Mouse (Mus musculus) bone marrow, adult 2 months (tissue): Measurements from ENCODE around the gene Slc38a6.

Source experiments
- CTCF ChIP-seq: fragments of 200-500 bp; IDR thresholded peaks from 2 replicates; pipeline ENCODE4 v1.5.1; 2011; ENCODE audit warnings: low read length, control low read depth; ENCODE audit not compliant: control insufficient read depth, insufficient read depth
- POLR2A ChIP-seq: fragments of 200-500 bp; IDR thresholded peaks from 2 replicates; pipeline ENCODE4 v1.6.1; 2011; ENCODE audit warnings: low read depth, mild to moderate bottlenecking, control low read depth, low read length, borderline replicate concordance; ENCODE audit not compliant: control insufficient read depth

DNA sequence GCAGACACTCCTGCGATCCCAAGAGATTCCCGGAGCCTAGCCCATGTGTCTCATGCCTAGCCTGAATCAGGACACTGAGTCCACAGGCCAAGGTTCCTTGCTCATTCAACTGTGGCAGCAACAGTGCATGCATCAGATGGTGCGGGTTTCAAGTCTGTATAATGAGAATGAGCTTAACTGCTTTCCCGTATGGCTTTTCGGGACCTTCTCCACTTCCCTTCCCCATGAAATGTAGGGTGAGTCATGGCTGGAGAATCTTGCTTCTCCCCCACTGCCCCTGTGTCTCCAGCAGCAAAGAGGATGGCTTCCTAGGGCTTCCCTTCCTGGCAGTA, 96.6 kb downstream of the Slc38a6 start:
- TF ChIP-seq POLR2A (no peak), CTCF (no peak)
